Mouse (Mus musculus): ENCODE measurements around the gene Metap1d. TPM values are rescaled to one million over a fixed set of nuclear protein-coding genes. Genes with fewer than 3 reads are reported as not detected.

Gene Metap1d
- polyA plus RNA-seq, 1 experiment from 2014 or later: 43.1 TPM

- H3K4me2 ChIP-seq (ENCODE audit: low read length): no peak overlapping the region
- no peaks in the 10 kb centered on the region for H3K4me1 ChIP-seq (replicated peaks; ENCODE audit: insufficient read depth, low read length)
- no peak overlapping the region for H3K4me3 ChIP-seq (replicated peaks; ENCODE audit: low read depth, low read length)
- H3K27me3 ChIP-seq (ENCODE audit: insufficient read depth, low read length): no peaks in the 10 kb centered on the region
- no peak overlapping the region for H3K9ac ChIP-seq (ENCODE audit: low read depth, low read length)
- H3K36me3 ChIP-seq (ENCODE audit: insufficient read depth, low read length): peaks cover 16% of the 10 kb centered on the region; the same call in 1 of the 2 replicates
- TF ChIP-seq CTCF (IDR thresholded peaks at IDR 0.05; ENCODE audit: low read depth): no peak
- no peak for DNase-seq (ENCODE audit: low spot score)
- no peak for ATAC-seq (replicated peaks; ENCODE audit: low FRiP score, low read depth)
- 81% methylated on average over 4 of the region's 4 CpGs for WGBS
- H3K9me3 ChIP-seq (replicated peaks; ENCODE audit: low read length): no peaks in the 10 kb centered on the region
- H3K27ac ChIP-seq: no peak overlapping the region
Measured at GRCm38 (mm10) chr2:71435440-71435839, 17.6 kb upstream of the Metap1d start.

- Histone ChIP-seq H3K4me1 (replicated peaks; ENCODE audit: insufficient read depth, low read length) (no peaks in the 10 kb centered on the region), H3K27me3 (ENCODE audit: insufficient read depth, low read length) (no peaks in the 10 kb centered on the region; the same call in 1 of the 2 replicates), H3K27ac (no peak overlapping the region), H3K4me3 (replicated peaks; ENCODE audit: low read depth, low read length) (no peak overlapping the region), H3K9me3 (replicated peaks; ENCODE audit: low read length) (no peaks in the 10 kb centered on the region), H3K36me3 (ENCODE audit: insufficient read depth, low read length) (peaks cover 25% of the 10 kb centered on the region; the same call in 1 of the 2 replicates), H3K9ac (ENCODE audit: low read depth, low read length) (no peak overlapping the region), H3K4me2 (ENCODE audit: low read length) (no peak overlapping the region)
- no peak for ATAC-seq (replicated peaks; ENCODE audit: low FRiP score, low read depth)
- no peak for TF ChIP-seq CTCF (IDR thresholded peaks at IDR 0.05; ENCODE audit: low read depth)
- DNase-seq (ENCODE audit: low spot score): no peak
- 43% methylated on average over 2 of the region's 2 CpGs for WGBS
Measured at GRCm38 (mm10) chr2:71443376-71443775, 9.7 kb upstream of the Metap1d start.

- no peak for TF ChIP-seq CTCF (IDR thresholded peaks at IDR 0.05; ENCODE audit: low read depth)
- no peak for ATAC-seq (replicated peaks; ENCODE audit: low FRiP score, low read depth)
- WGBS: 65% methylated on average over 17 of the region's 17 CpGs
Measured at GRCm38 (mm10) chr2:71445536-71446196, 7.4 kb upstream of the Metap1d start.

GRCm38 (mm10) chr2:71449604-71450003 lies 3.5 kb upstream of the Metap1d start:
- no peak for ATAC-seq (replicated peaks; ENCODE audit: low FRiP score, low read depth)

More at GRCm38 (mm10) chr2:71445536-71446196, 7.4 kb upstream of the Metap1d start:
- H3K9ac ChIP-seq (ENCODE audit: low read depth, low read length): no peak overlapping the region
- H3K36me3 ChIP-seq (ENCODE audit: insufficient read depth, low read length): peaks cover 10% of the 10 kb centered on the region; the same call in 1 of the 2 replicates
- H3K4me2 ChIP-seq (ENCODE audit: low read length): no peak overlapping the region
- H3K9me3 ChIP-seq (replicated peaks; ENCODE audit: low read length): no peaks in the 10 kb centered on the region
- DNase-seq (ENCODE audit: low spot score): no peak
- no peaks in the 10 kb centered on the region; the same call in 1 of the 2 replicates for H3K27me3 ChIP-seq (ENCODE audit: insufficient read depth, low read length)
- no peaks in the 10 kb centered on the region for H3K4me1 ChIP-seq (replicated peaks; ENCODE audit: insufficient read depth, low read length)
- H3K27ac ChIP-seq: no peak overlapping the region
- H3K4me3 ChIP-seq (replicated peaks; ENCODE audit: low read depth, low read length): no peak overlapping the region

GRCm38 (mm10) chr2:71451761-71452160 lies 1.3 kb upstream of the Metap1d start:
- no peak for ATAC-seq (replicated peaks; ENCODE audit: low FRiP score, low read depth)
- Histone ChIP-seq H3K9me3 (replicated peaks; ENCODE audit: low read length) (no peaks in the 10 kb centered on the region), H3K9ac (ENCODE audit: low read depth, low read length) (no peak overlapping the region), H3K4me1 (replicated peaks; ENCODE audit: insufficient read depth, low read length) (0 out of 2 replicates have a peak, but pooled peaks cover 2% of the 10 kb centered on the region), H3K27me3 (ENCODE audit: insufficient read depth, low read length) (no peaks in the 10 kb centered on the region), H3K36me3 (ENCODE audit: insufficient read depth, low read length) (no peaks in the 10 kb centered on the region), H3K27ac (no peak overlapping the region), H3K4me3 (replicated peaks; ENCODE audit: low read depth, low read length) (no peak overlapping the region), H3K4me2 (ENCODE audit: low read length) (no peak overlapping the region)
- peak; percentile 45; the same call in 1 of the 2 replicates for TF ChIP-seq CTCF (IDR thresholded peaks at IDR 0.05; ENCODE audit: low read depth)
- 67% methylated on average over 5 of the region's 5 CpGs for WGBS
- DNase-seq (ENCODE audit: low spot score): no peak

More at GRCm38 (mm10) chr2:71449604-71450003, 3.5 kb upstream of the Metap1d start:
- H3K4me1 ChIP-seq (replicated peaks; ENCODE audit: insufficient read depth, low read length): 0 out of 2 replicates have a peak, but pooled peaks cover 2% of the 10 kb centered on the region
- no peak overlapping the region for H3K4me3 ChIP-seq (replicated peaks; ENCODE audit: low read depth, low read length)
- no peaks in the 10 kb centered on the region for H3K9me3 ChIP-seq (replicated peaks; ENCODE audit: low read length)
- H3K27me3 ChIP-seq (ENCODE audit: insufficient read depth, low read length): no peaks in the 10 kb centered on the region; the same call in 1 of the 2 replicates
- H3K9ac ChIP-seq (ENCODE audit: low read depth, low read length): no peak overlapping the region
- 19% methylated on average over 2 of the region's 2 CpGs for WGBS
- no peak for DNase-seq (ENCODE audit: low spot score)
- peak; percentile 9; the same call in 1 of the 2 replicates for TF ChIP-seq CTCF (IDR thresholded peaks at IDR 0.05; ENCODE audit: low read depth)
- no peak overlapping the region for H3K4me2 ChIP-seq (ENCODE audit: low read length)
- no peak overlapping the region for H3K27ac ChIP-seq
- no peaks in the 10 kb centered on the region for H3K36me3 ChIP-seq (ENCODE audit: insufficient read depth, low read length)

- Histone ChIP-seq H3K4me3 (replicated peaks; ENCODE audit: low read depth, low read length) (peak overlapping the region; percentile 61), H3K9me3 (replicated peaks; ENCODE audit: low read length) (no peaks in the 10 kb centered on the region), H3K9ac (ENCODE audit: low read depth, low read length) (peak overlapping the region; percentile 43; the same call in 1 of the 2 replicates), H3K4me2 (ENCODE audit: low read length) (peak overlapping the region; percentile 66), H3K36me3 (ENCODE audit: insufficient read depth, low read length) (no peaks in the 10 kb centered on the region), H3K4me1 (replicated peaks; ENCODE audit: insufficient read depth, low read length) (0 out of 2 replicates have a peak, but pooled peaks cover 2% of the 10 kb centered on the region), H3K27me3 (ENCODE audit: insufficient read depth, low read length) (no peaks in the 10 kb centered on the region), H3K27ac (no peak overlapping the region)
- no peak for TF ChIP-seq CTCF (IDR thresholded peaks at IDR 0.05; ENCODE audit: low read depth)
- WGBS: 43% methylated on average over 4 of the region's 4 CpGs
- ATAC-seq (replicated peaks; ENCODE audit: low FRiP score, low read depth) (no peak), DNase-seq (ENCODE audit: low spot score) (no peak)
Measured at GRCm38 (mm10) chr2:71453917-71454260, 813 bp downstream of the Metap1d start.
